Mouse (Mus musculus): ENCODE results near the gene Sim1. TPM values are rescaled to one million over a fixed set of nuclear protein-coding genes. Genes with fewer than 3 reads are reported as not detected.

The Sim1 gene
- total RNA-seq, 4 experiments from 2014 or later = not detected

- DNase-seq (ENCODE audit: low spot score) = no peak
Measured at GRCm38 (mm10) chr10:50901601-50902475, 7.3 kb downstream of the Sim1 start.

- DNase-seq (ENCODE audit: low spot score) = no peak
Measured at GRCm38 (mm10) chr10:50902741-50903715, 8.5 kb downstream of the Sim1 start.

- no peak for DNase-seq (ENCODE audit: low spot score)
Measured at GRCm38 (mm10) chr10:50903846-50904763, 9.6 kb downstream of the Sim1 start.

- DNase-seq (ENCODE audit: low spot score) = no peak
Measured at GRCm38 (mm10) chr10:50904764-50905701, 10.5 kb downstream of the Sim1 start.

- DNase-seq (ENCODE audit: low spot score) = no peak
Measured at GRCm38 (mm10) chr10:50910400-50910799, 15.8 kb downstream of the Sim1 start.

- no peak for DNase-seq (ENCODE audit: low spot score)
Measured at GRCm38 (mm10) chr10:50910861-50911410, 16.4 kb downstream of the Sim1 start.

GRCm38 (mm10) chr10:50915607-50916006, 21.1 kb downstream of the Sim1 start:
- no peak for DNase-seq (ENCODE audit: low spot score)

GRCm38 (mm10) chr10:50929281-50929680, 34.7 kb downstream of the Sim1 start:
- DNase-seq (ENCODE audit: low spot score) = no peak

GRCm38 (mm10) chr10:50935673-50936072, 41.1 kb downstream of the Sim1 start:
- DNase-seq (ENCODE audit: low spot score) = no peak

GRCm38 (mm10) chr10:50973625-50974024, 79.1 kb downstream of the Sim1 start:
- no peak for DNase-seq (ENCODE audit: low spot score)

GRCm38 (mm10) chr10:50981849-50982248, 87.3 kb downstream of the Sim1 start:
- DNase-seq (ENCODE audit: low spot score) = no peak

GRCm38 (mm10) chr10:50983620-50984019, 89.1 kb downstream of the Sim1 start:
- DNase-seq (ENCODE audit: low spot score) = no peak

GRCm38 (mm10) chr10:51007798-51008197, 113.2 kb downstream of the Sim1 start:
- no peak for DNase-seq (ENCODE audit: low spot score)

GRCm38 (mm10) chr10:51011391-51012150, 117.0 kb downstream of the Sim1 start:
- no peak for DNase-seq (ENCODE audit: low spot score)

- DNase-seq (ENCODE audit: low spot score) = no peak
Measured at GRCm38 (mm10) chr10:51014901-51015300, 120.3 kb downstream of the Sim1 start.

- DNase-seq (ENCODE audit: low spot score) = no peak
Measured at GRCm38 (mm10) chr10:51015362-51015761, 120.8 kb downstream of the Sim1 start.

- DNase-seq (ENCODE audit: low spot score) = no peak
Measured at GRCm38 (mm10) chr10:51023308-51024279, 129.0 kb downstream of the Sim1 start.
